Mouse (Mus musculus) left cerebral cortex, adult 2 months (tissue): ENCODE measurements around the gene Creb3l1. TPM values are rescaled to one million over a fixed set of nuclear protein-coding genes. Genes with fewer than 3 reads are reported as not detected.

Experiments
- DNase-seq, 2 experiments: peaks; one replicate each; pipeline ENCODE4 v3.0.0; 2021 to 2022; ENCODE audit warnings: low spot score in 2 of 2, mixed read lengths in 1 of 2; ENCODE audit errors: extremely low spot score in 1 of 2
- H3K27ac ChIP-seq: fragments of 200-600 bp; 2 replicates; pipeline ENCODE4 v1.8.1; 2022
- H3K4me3 ChIP-seq: fragments of 200-600 bp; 2 replicates; pipeline ENCODE4 v1.8.1; 2022
- CTCF ChIP-seq: fragments of 200-600 bp; IDR thresholded peaks from 2 replicates; pipeline ENCODE4 v1.8.1; 2022; ENCODE audit warnings: antibody characterized with exemption, mild to moderate bottlenecking, moderate library complexity
- intact Hi-C: fragments of 180-260 bp; cut with DNase I; formaldehyde crosslinking; loops from one replicate; pipeline ENCODE4 v1.15.1; 2025
- total RNA-seq, 2 experiments: library from RNA; stranded (reverse); gene quantifications; 2 replicates each; pipeline ENCODE4 v1.2.3; 2021

Gene Creb3l1
- total RNA-seq, 2 experiments from 2014 or later: 2.3 TPM

DNA sequence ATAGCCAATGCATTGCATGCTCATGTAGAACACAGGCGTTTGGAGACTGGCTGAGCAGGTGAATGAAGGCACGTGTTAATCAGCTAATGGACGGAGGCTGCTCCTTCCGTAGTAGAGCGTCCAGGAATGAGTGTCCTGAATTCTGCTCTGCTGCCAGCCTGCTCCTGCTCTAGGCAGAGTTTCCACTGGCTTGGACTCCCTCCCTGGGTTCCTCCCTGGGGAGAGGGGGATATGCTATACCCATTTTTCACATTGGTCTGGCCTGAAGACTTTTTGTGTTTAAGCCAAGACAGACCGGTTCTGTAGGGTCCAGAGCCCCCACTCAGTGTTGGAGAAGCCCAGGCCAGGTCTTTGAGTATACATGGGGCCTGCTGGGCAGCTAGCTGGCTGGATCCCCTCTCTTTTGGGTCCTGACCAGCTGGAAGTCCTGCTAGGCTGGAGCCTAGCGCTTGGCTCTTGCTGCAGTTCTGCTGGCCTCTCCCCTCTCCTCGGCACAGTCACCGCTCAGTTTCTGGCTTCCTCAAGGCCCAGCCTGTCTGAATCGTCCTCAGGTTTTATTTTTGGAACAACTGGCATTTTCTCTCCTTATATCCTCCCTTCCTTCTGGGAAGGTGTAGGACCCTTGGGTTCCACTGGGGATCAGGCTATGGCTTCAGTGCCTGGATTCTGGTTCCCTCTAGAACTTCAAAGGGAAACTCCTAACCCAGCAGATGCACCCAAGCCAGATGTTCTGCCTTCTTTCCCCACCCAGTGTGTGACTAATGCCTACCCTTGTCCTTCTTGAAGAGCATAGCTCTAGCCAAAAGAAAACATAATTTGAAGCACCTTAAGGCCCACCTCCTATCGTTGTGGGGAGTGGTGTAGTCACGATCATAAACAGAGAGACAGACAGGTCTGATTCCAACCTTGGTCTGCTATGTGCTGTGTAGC lies 12.6 kb downstream of the Creb3l1 start:
- H3K27ac ChIP-seq: no peak overlapping the region

GRCm38 (mm10) chr2:92008623-92009404 lies 15.5 kb downstream of the Creb3l1 start:
- Histone ChIP-seq H3K4me3 (peak overlapping the region; percentile 69), H3K27ac (peak overlapping the region; percentile 93)
- no peak for TF ChIP-seq CTCF
- DNase-seq: no peak
- intact Hi-C loops: loop anchor here (5.0 kb wide), 2 partner anchors 173 to 323 kb away; no protein-coding TSS in a partner anchor

More for the DNA sequence above, 12.6 kb downstream of the Creb3l1 start:
- no peak overlapping the region for H3K4me3 ChIP-seq
- no peak for TF ChIP-seq CTCF
- no peak for DNase-seq
- intact Hi-C loops: no loop called here

DNA sequence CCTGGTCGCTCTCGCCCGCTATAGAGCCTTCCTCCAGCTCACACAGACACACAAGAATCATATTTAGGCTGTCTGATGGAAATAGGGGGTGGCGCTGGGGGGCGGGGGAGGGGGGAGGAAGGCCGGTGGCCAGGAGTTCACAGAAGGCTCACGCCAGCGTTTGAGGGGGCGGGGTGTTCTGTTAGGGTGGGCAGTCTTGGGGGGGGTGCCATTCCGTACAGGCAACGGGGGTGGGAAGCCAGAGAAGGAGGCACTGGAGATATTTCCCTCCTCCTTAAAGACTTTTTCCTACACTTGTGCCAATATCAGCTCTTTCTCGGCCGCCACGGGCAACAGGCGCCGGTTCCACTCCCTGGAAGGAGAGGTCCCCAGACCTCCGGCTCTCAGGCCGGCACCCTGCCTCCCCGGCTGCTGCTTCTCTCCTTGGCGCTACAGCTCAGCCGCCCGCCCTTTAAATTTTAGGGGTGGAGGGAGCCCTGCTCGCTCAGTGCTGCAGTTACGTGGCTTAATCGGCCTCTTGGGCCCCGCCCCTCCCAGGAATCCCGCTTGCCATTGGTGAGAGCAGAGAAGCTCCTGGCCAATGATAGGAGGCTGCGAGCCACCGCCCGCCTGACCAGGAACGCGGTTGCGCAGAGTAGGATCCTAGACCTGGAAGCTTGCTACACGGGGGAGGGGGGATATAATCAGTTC lies 16.2 kb downstream of the Creb3l1 start:
- Histone ChIP-seq H3K27ac (peak overlapping the region; percentile 93), H3K4me3 (peak overlapping the region; percentile 69)
- peak; percentile 97 for DNase-seq
- intact Hi-C loops: loop anchor here (1.0 to 5.0 kb wide), 3 partner anchors 50 to 324 kb away; no protein-coding TSS in a partner anchor
- no peak for TF ChIP-seq CTCF

DNA sequence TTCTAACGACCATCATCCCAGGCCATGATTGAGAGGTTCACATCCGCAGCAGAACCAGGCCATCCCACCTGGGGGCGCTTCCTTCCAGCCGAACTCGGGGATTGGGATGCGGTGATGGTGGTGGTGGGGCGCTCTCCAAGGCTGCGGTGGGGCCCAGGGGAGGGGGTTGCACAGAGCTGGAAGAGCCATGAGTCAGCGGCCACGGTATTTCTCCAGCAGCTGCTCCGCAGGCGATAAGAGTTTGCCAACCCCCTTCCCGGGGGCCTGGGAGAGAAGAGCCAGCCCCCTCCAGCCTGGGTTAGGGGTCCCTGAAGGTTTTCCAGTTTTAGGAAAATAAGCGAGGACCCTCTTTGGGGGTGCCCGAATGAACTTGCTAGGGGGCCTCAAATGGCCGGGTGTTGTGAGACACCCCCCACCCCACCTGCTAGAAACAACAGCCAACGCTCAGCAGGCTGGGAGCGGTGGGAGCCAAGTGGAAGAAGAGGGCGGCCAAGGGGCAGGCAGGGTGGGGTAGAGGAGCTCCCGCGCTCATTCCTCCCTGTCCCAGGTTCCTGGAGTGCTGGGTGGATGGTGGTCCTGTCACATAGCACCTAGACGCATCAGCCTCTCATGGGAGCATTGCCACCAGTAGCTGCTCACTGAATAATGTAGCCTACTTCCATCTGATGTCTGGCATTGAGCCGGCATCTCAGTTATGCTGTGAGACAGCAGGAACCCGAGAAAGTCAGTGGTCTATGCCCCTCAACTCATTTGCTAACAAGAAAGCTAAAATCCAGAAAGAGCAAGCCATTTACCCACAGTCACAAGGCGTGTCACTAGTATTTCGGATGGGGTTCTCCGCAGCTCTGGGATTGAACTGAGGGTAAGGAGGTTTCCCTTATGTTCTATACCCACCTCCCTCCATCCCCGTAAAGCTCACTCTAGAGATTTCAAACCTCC lies 17.1 kb downstream of the Creb3l1 start:
- peak; percentile 63 for TF ChIP-seq CTCF
- Histone ChIP-seq H3K27ac (peak overlapping the region; percentile 85), H3K4me3 (peak overlapping the region; percentile 69)
- DNase-seq: peak; percentile 45 to 59
- intact Hi-C loops: loop anchor here (1.0 to 5.0 kb wide), 3 partner anchors 51 to 325 kb away; no protein-coding TSS in a partner anchor

DNA sequence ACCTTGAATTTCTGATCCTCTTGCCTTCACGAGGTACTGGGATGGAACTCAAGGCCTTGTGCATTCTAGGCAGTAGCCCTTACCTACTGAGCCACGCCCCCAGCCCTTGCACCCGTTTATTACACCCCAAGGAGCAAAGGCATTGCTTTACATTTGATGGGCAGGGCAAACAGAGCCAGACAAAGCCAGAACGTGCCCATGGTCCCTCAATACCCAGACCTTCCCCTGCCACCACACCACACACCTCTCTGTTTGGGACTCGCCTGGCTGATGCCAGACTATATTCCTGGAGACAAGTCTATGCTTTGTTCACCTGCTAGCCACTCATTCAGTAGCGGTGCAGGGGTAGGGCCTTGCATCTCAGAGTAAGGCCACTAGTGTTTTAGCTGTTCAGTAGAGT lies 17.8 kb downstream of the Creb3l1 start:
- intact Hi-C loops: loop anchor here (5.0 kb wide), 2 partner anchors 176 to 326 kb away; no protein-coding TSS in a partner anchor
- DNase-seq: no peak
- no peak for TF ChIP-seq CTCF
- no peak overlapping the region for H3K4me3 ChIP-seq
- no peak overlapping the region for H3K27ac ChIP-seq

GRCm38 (mm10) chr2:92004617-92005016 lies 19.7 kb downstream of the Creb3l1 start:
- Histone ChIP-seq H3K27ac (no peak overlapping the region), H3K4me3 (no peak overlapping the region)
- no peak for DNase-seq
- no peak for TF ChIP-seq CTCF
- intact Hi-C loops: loop anchor here (5.0 kb wide), 2 partner anchors 178 to 328 kb away; no protein-coding TSS in a partner anchor

- no peak for TF ChIP-seq CTCF
- Histone ChIP-seq H3K27ac (no peak overlapping the region), H3K4me3 (no peak overlapping the region)
- no peak for DNase-seq
- intact Hi-C loops: no loop called here
Measured at GRCm38 (mm10) chr2:91997905-91998608, 26.2 kb downstream of the Creb3l1 start.

- intact Hi-C loops: no loop called here
Measured at GRCm38 (mm10) chr2:91996006-91996405, 28.3 kb downstream of the Creb3l1 start.

DNA sequence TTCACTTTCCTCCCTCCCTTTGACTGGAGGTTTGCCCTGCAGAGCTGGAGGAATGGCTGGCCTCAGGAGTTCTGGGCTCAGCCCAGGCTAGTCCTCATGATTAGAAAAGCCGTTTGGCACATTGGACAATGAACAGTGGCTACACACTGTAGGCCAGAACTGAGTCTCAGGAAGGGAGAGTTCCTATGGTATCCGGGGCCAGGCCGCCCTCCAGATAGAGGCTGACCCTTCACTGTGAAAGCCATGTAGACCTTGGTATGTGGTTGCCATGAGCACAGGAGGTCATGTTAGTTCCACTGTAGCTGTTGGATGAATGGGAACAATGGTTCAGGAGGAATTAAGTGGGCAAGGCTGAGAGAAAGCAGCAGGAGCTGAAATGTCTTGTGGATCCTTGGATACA lies 30.9 kb downstream of the Creb3l1 start:
- no peak for TF ChIP-seq CTCF
- no peak for DNase-seq
- Histone ChIP-seq H3K4me3 (no peak overlapping the region), H3K27ac (no peak overlapping the region)
- intact Hi-C loops: no loop called here

More at GRCm38 (mm10) chr2:91996006-91996405, 28.3 kb downstream of the Creb3l1 start:
- no peak overlapping the region for H3K27ac ChIP-seq
- DNase-seq: no peak
- H3K4me3 ChIP-seq: no peak overlapping the region
- no peak for TF ChIP-seq CTCF

- no peak for DNase-seq
- no peak overlapping the region for H3K4me3 ChIP-seq
- intact Hi-C loops: loop anchor here (5.0 kb wide), 1 partner anchor 343 kb away; no protein-coding TSS in a partner anchor
- peak; percentile 38 for TF ChIP-seq CTCF
- no peak overlapping the region for H3K27ac ChIP-seq
Measured at GRCm38 (mm10) chr2:91989750-91990149, 34.6 kb downstream of the Creb3l1 start.
